Mouse (Mus musculus): ENCODE measurements around the gene Raf1.

GRCm38 (mm10) chr6:115619818-115620217, 56.6 kb downstream of the Raf1 start:
- TF ChIP-seq CTCF (IDR thresholded peaks at IDR 0.05; ENCODE audit: insufficient read depth, low read depth, low read length) (no peak), POLR2A (IDR thresholded peaks at IDR 0.05; ENCODE audit: insufficient read depth, low read depth, low read length) (no peak)
